Mouse (Mus musculus) frontal cortex, postnatal 36 days (tissue): ENCODE data around the gene Pla2g6.
A peak's percentile ranks its signal among the peaks of the same experiment; 100 is the strongest.

Experiments used
- DNase-seq, 2 experiments: peaks; one replicate each; pipeline ENCODE4 v3.0.0; 2022; ENCODE audit warnings: low spot score in 2 of 2

The Pla2g6 gene

GRCm38 (mm10) chr15:79322991-79323790, 5.0 kb downstream of the Pla2g6 start:
- DNase-seq, result no peak

- DNase-seq, result no peak
Measured at GRCm38 (mm10) chr15:79322281-79322990, 5.8 kb downstream of the Pla2g6 start.

DNA sequence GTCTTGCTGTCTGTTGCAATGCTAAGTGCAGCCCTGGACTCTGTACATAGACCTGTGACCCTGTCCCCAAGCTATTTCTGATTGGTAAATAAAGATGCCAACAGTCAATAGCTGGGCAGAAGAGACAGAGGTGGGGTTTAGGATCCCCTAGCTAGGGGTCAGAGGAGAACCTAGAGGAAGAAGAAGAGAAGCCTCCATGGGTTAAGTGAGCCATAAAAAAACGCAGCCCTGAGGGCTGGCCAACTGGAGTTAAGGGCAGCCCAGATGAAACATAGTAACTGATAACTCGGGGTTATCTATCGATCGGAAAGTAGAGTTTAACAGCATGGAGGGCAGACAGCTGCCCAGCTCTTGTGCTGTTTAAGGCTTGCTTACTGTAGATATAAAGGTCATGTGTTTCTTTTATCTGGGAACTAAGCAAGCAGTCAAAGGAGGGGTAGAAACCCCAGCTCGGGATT, 6.4 kb downstream of the Pla2g6 start:
- no peak for DNase-seq

DNA sequence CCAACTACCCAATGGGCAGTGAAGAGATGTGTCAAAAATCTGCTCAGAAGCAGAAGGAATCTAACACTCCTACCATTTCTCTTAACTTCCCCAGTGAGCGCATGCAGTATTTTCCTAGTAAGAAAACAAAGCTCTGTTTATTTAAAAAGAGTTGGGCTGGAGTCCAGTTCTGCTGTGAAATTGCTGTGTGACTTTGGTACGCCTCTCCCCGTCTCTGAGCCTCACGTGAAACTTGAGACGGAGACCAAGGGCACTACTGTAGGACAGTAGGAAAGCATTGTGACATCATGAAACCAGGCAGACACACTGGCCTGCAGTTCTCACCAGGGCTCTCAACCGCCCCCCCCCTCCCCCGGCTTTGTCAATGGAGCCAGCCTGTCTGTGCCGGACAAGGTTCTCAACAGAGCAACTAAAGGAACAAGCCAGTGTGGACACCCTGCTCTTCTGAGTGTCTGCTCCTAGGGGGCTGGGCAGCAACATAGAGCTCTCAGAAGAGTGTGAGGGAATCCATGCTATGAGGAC, 14.3 kb downstream of the Pla2g6 start:
- no peak for DNase-seq

- DNase-seq, result no peak
Measured at GRCm38 (mm10) chr15:79307861-79308260, 20.3 kb downstream of the Pla2g6 start.

GRCm38 (mm10) chr15:79306043-79306637, 22.1 kb downstream of the Pla2g6 start:
- DNase-seq, result no peak

GRCm38 (mm10) chr15:79304832-79305231, 23.4 kb downstream of the Pla2g6 start:
- no peak for DNase-seq

DNA sequence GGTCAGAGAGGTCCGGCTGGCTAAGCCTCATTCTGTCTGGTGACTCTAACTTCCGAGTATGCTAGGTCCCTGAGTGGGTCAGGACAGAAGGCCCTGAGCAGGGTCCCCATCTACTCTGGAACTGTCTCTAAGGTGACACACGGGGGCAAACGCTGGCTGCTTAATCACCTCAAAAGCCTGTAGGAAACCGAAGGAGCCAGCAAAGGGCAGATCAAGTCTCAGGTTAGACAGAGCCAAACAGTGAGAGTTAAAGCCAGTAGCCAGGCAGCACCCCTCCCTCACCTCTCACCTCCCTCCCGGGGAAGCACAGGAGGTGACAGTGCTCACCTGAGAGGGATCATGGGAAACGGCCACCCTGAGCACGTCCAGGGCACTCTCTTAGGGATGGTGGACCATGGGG, 24.5 kb downstream of the Pla2g6 start:
- DNase-seq, result no peak

- DNase-seq, result no peak
Measured at GRCm38 (mm10) chr15:79299563-79300155, 28.5 kb downstream of the Pla2g6 start.

DNA sequence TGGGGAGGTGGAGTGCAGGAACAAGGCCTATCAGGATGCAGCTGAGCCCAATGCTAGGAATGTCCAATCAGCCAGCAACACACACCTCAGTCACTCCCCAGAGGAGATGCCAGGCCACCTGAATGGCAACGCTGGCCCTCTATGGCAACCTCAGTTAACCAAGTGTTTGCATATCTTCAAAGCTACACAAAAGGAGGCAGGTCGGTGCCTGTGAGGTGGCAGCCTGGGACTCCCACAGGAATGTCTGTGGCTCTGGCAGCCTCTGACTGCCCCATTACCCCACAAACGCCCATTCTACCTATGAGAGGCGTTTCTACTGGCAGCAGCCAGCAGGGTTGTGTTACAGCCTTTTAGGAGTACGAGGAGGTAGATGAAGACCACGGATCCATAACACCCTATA, 29.6 kb downstream of the Pla2g6 start:
- no peak for DNase-seq

DNA sequence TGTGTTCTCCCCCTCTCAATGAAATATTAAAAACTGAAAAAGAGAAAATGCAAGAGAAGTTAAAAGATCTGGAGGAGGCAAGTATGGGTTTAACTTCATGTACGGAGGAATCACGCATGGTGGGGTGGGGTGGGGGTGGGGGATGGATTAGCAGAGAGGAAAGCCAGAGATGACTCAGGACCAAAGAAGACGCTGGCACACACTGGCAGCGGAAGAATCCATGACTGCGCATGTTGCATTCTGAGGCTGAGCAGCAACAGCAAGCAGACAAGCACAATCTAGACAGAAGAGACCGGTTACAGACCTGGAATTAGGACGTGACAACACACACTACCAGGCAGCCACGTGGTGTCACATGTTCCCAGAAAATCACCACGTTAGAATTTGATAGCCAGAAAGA, 35.4 kb downstream of the Pla2g6 start:
- peak; percentile 4 to 8 for DNase-seq

GRCm38 (mm10) chr15:79290340-79290739, 37.9 kb downstream of the Pla2g6 start:
- DNase-seq, result no peak

- DNase-seq, result no peak
Measured at GRCm38 (mm10) chr15:79289441-79289840, 38.7 kb downstream of the Pla2g6 start.

DNA sequence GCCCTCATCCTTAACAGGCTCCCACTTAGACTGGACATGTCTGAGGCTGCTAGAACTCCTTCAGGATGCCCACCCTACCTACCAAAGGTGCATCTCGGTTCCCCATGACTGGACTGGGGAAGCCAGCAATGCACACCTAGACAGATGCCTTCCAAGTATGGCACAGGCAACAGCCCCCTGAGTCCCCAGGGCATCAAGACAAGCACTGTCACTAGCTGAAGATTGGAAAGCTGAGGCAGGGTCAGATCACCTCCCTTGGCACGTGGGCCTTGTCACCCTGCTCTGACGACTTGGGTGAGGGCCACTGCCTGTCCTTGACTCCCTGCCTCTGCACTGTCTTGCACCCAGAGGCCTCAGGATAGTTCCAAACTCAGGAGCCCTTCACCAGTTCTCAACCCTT, 39.8 kb downstream of the Pla2g6 start:
- DNase-seq, result no peak

- DNase-seq, result no peak
Measured at GRCm38 (mm10) chr15:79287091-79287490, 41.1 kb downstream of the Pla2g6 start.

- DNase-seq, result no peak
Measured at GRCm38 (mm10) chr15:79286141-79286540, 42.0 kb downstream of the Pla2g6 start.

- no peak for DNase-seq
Measured at GRCm38 (mm10) chr15:79285399-79285798, 42.8 kb downstream of the Pla2g6 start, which contains the start of gene Baiap2l2. Gene Baiap2l2 (minus strand): TSS chr15:79285537.

GRCm38 (mm10) chr15:79283371-79283770, 44.8 kb downstream of the Pla2g6 start:
- DNase-seq, result no peak

DNA sequence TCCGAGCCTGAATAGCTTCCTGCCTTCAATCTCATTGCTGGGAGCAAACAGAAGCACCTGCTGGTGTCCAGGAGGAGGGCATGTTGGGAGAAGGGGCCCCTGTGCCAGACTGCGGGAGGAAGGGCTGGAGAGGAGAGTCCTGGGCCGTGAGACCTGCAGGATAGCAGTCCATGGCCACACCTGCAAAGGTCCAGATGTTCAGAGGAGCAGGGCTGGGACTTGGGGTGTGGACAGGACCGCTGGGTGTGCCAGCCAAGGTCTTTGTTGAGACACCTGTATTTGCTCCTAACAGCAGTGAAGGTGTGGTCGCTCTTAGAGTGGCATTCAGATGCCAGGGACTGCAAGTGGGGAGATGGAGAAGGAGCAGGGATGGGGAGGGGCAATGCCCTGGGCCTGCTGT, 45.8 kb downstream of the Pla2g6 start:
- DNase-seq, result no peak

DNA sequence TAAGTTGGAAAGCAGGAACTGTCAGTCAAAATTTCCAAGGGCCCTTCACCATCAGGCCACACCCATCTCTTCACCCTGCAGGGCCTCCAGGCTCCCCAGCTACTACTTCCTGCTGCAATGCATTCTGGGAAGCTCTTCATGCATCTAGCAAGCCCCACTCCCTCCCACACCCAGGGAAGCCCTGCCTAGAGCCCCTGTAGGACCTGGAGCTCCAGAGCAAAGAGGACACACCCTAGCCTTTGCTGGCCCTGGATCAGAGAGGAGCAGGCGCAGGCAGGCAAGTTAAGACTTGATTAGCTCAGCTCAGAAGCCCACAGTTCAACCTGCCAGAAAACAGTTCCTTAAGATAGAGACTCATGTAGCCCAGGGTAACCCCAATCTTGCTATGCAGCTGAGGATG, 46.8 kb downstream of the Pla2g6 start:
- no peak for DNase-seq

- no peak for DNase-seq
Measured at GRCm38 (mm10) chr15:79280850-79281249, 47.3 kb downstream of the Pla2g6 start.

DNA sequence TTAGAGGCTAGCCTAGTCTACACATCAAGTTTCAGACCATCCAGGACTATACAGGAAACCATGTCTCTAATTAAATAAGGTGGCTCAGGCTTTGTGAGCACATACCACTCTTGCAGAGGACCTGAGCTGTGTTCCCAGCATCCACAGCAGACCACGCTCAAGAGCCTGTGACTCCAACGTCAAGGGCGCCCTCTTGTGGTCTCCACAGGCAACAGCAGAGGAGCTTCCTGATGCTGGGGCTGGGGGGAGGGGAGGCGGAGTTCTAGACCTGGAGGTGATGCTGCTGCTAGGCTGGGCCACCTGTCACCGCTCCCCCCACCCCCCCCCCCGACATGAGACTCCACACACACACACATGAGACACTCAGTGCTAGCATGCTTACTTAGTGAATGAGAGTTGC, 48.0 kb downstream of the Pla2g6 start:
- DNase-seq, result no peak
